Comparison of ENCODE assay signal across 26 mouse cellular contexts in the genomic region with DNA sequence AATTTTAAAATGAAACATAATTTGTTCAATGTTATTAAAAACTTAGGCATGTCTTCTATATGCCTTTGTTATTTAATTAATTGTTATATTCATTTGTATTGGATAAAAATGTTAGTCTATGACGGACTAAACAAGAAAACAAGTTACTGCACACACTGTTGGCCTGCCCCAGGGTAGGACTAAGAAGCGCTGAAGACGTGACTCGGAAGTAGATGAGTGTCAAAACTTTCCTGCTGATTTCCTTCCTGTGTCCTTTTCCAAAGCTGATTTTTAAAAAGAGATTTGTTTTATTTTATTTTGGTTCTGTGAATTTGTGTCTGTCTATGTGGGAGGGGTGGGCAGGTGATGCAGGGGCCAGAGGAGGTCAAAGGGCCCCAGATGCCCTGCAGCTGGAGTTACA. TPM values are rescaled to one million over a fixed set of nuclear protein-coding genes. Genes with fewer than 3 reads are reported as not detected.
"Had no signal": no experiment of that assay in that cellular context is flagged by ENCODE, and none has a peak within 500 bp of the region (broad histone marks: within the 10 kb centered on the region; RNA-seq: fewer than 3 reads in every experiment).

No protein-coding gene starts in this region.

- H3K4me3 ChIP-seq: lung, embryonic 15.5 days; megakaryocyte, embryonic 14.5 days; midbrain, embryonic 13.5 days; midbrain, embryonic 15.5 days; neural tube, embryonic 13.5 days; neural tube, embryonic 15.5 days; stomach, embryonic 15.5 days had no signal

- H3K9ac ChIP-seq: liver, postnatal 0 days; lung, embryonic 15.5 days; midbrain, embryonic 13.5 days; midbrain, embryonic 15.5 days; neural tube, embryonic 13.5 days; neural tube, embryonic 15.5 days; stomach, embryonic 15.5 days had no signal

- H3K27me3 ChIP-seq: lung, embryonic 15.5 days; megakaryocyte, embryonic 14.5 days; midbrain, embryonic 13.5 days; midbrain, embryonic 15.5 days; neural tube, embryonic 13.5 days; neural tube, embryonic 15.5 days; stomach, embryonic 15.5 days had no signal

- H3K4me2 ChIP-seq: lung, embryonic 15.5 days; midbrain, embryonic 11.5 days; midbrain, embryonic 13.5 days; midbrain, embryonic 15.5 days; neural tube, embryonic 13.5 days; neural tube, embryonic 15.5 days; stomach, embryonic 15.5 days had no signal

- DNase-seq: liver, postnatal 0 days; lung, adult 2 months; lung, postnatal 14 days; retina, postnatal 1 day; right cerebral cortex, adult 18-20 months; right cerebral cortex, postnatal 25 days; right cerebral cortex, postnatal 4 days; spleen, adult 18-20 months; thymus, adult 2 months; thymus, postnatal 25 days; thymus, postnatal 4 days had no signal

- H3K4me1 ChIP-seq: lung, embryonic 15.5 days; megakaryocyte, embryonic 14.5 days; midbrain, embryonic 13.5 days; midbrain, embryonic 15.5 days; neural tube, embryonic 13.5 days; neural tube, embryonic 15.5 days; stomach, embryonic 15.5 days had no signal

- H3K9me3 ChIP-seq: lung, embryonic 15.5 days; midbrain, embryonic 13.5 days; midbrain, embryonic 15.5 days; neural tube, embryonic 13.5 days; neural tube, embryonic 15.5 days; stomach, embryonic 15.5 days had no signal

- H3K36me3 ChIP-seq: lung, embryonic 15.5 days; midbrain, embryonic 13.5 days; midbrain, embryonic 15.5 days; neural tube, embryonic 13.5 days; neural tube, embryonic 15.5 days; stomach, embryonic 15.5 days had no signal

- ATAC-seq: liver, postnatal 0 days; lung, postnatal 0 days; midbrain, embryonic 13.5 days; midbrain, embryonic 15.5 days had no signal

- H3K27ac ChIP-seq: lung, embryonic 15.5 days; macrophage; midbrain, embryonic 13.5 days; midbrain, embryonic 15.5 days; neural tube, embryonic 13.5 days; neural tube, embryonic 15.5 days; stomach, embryonic 15.5 days; stomach, postnatal 0 days had no signal

RNA-seq across cellular contexts. Expression of gene Esm1, which starts 25.7 kb away (rescaled TPM):
- total RNA-seq: megakaryocyte progenitor cell, adult 5-6 weeks; monocyte, adult 5-6 weeks had no signal
- polyA plus RNA-seq: macrophage had no signal

RNA-seq across cellular contexts. Expression of gene Gzmk, which starts 42.0 kb away (rescaled TPM):
- total RNA-seq: megakaryocyte progenitor cell, adult 5-6 weeks; midbrain, postnatal 0 days; monocyte, adult 5-6 weeks had no signal
- polyA plus RNA-seq: liver, postnatal 0 days; lung, embryonic 15.5 days; lung, postnatal 0 days; macrophage; midbrain, embryonic 11.5 days; midbrain, embryonic 13.5 days; midbrain, embryonic 15.5 days; midbrain, postnatal 0 days; neural tube, embryonic 11.5 days; neural tube, embryonic 13.5 days; neural tube, embryonic 15.5 days; stomach, embryonic 15.5 days; stomach, postnatal 0 days had no signal
